Mouse (Mus musculus): ENCODE results near the gene Frg2f1. TPM values are rescaled to one million over a fixed set of nuclear protein-coding genes. Genes with fewer than 3 reads are reported as not detected.
A peak's percentile ranks its signal among the peaks of the same experiment; 100 is the strongest.

Frg2f1 gene
- polyA plus RNA-seq, 1 experiment = 7.6 TPM

GRCm38 (mm10) chr4:119531813-119532212, 7.5 kb downstream of the Frg2f1 start:
- no peaks in the 10 kb centered on the region for H3K4me1 ChIP-seq (ENCODE audit: control insufficient read depth, insufficient read depth, low read length)
- H3K36me3 ChIP-seq (ENCODE audit: control insufficient read depth, insufficient read depth, low read length) = no peaks in the 10 kb centered on the region
- H3K27me3 ChIP-seq (replicated peaks; ENCODE audit: control insufficient read depth, insufficient read depth, low read length) = no peaks in the 10 kb centered on the region
- WGBS = 77% methylated on average over 2 of the region's 2 CpGs
- DNase-seq = peak; percentile 41
- H3K27ac ChIP-seq (ENCODE audit: insufficient read depth, low read depth, low read length) = no peak overlapping the region
- no peak overlapping the region for H3K4me3 ChIP-seq (ENCODE audit: insufficient read depth, low read depth, low read length)
- no peak for TF ChIP-seq CTCF (conservative IDR thresholded peaks at IDR 0.05; ENCODE audit: insufficient read depth, insufficient read length, low read depth, low read length)
- no peak for TF ChIP-seq POLR2A (IDR thresholded peaks at IDR 0.05; ENCODE audit: low read depth, low read length)

GRCm38 (mm10) chr4:119526329-119526845, 12.9 kb downstream of the Frg2f1 start:
- TF ChIP-seq POLR2A (IDR thresholded peaks at IDR 0.05; ENCODE audit: low read depth, low read length) = no peak
- no peak for TF ChIP-seq CTCF (conservative IDR thresholded peaks at IDR 0.05; ENCODE audit: insufficient read depth, insufficient read length, low read depth, low read length)
- no peak for DNase-seq
- H3K4me3 ChIP-seq (ENCODE audit: insufficient read depth, low read depth, low read length) = no peak overlapping the region
- H3K27ac ChIP-seq (ENCODE audit: insufficient read depth, low read depth, low read length) = no peak overlapping the region
- H3K36me3 ChIP-seq (ENCODE audit: control insufficient read depth, insufficient read depth, low read length) = no peaks in the 10 kb centered on the region
- no peaks in the 10 kb centered on the region for H3K27me3 ChIP-seq (replicated peaks; ENCODE audit: control insufficient read depth, insufficient read depth, low read length)
- no peaks in the 10 kb centered on the region for H3K4me1 ChIP-seq (ENCODE audit: control insufficient read depth, insufficient read depth, low read length)

GRCm38 (mm10) chr4:119524466-119524865, 14.9 kb downstream of the Frg2f1 start:
- Histone ChIP-seq H3K4me3 (ENCODE audit: insufficient read depth, low read depth, low read length) (no peak overlapping the region), H3K36me3 (ENCODE audit: control insufficient read depth, insufficient read depth, low read length) (no peaks in the 10 kb centered on the region), H3K27me3 (replicated peaks; ENCODE audit: control insufficient read depth, insufficient read depth, low read length) (no peaks in the 10 kb centered on the region), H3K4me1 (ENCODE audit: control insufficient read depth, insufficient read depth, low read length) (no peaks in the 10 kb centered on the region), H3K27ac (ENCODE audit: insufficient read depth, low read depth, low read length) (no peak overlapping the region)
- DNase-seq = no peak
- 86% methylated on average over 2 of the region's 2 CpGs for WGBS
- TF ChIP-seq POLR2A (IDR thresholded peaks at IDR 0.05; ENCODE audit: low read depth, low read length) (no peak), CTCF (conservative IDR thresholded peaks at IDR 0.05; ENCODE audit: insufficient read depth, insufficient read length, low read depth, low read length) (no peak)

- WGBS = 65% methylated on average over 1 of the region's 1 CpGs
- H3K4me3 ChIP-seq (ENCODE audit: insufficient read depth, low read depth, low read length) = no peak overlapping the region
- DNase-seq = no peak
- TF ChIP-seq POLR2A (IDR thresholded peaks at IDR 0.05; ENCODE audit: low read depth, low read length) (no peak), CTCF (conservative IDR thresholded peaks at IDR 0.05; ENCODE audit: insufficient read depth, insufficient read length, low read depth, low read length) (no peak)
- H3K27me3 ChIP-seq (replicated peaks; ENCODE audit: control insufficient read depth, insufficient read depth, low read length) = no peaks in the 10 kb centered on the region
- no peaks in the 10 kb centered on the region for H3K36me3 ChIP-seq (ENCODE audit: control insufficient read depth, insufficient read depth, low read length)
- no peaks in the 10 kb centered on the region for H3K4me1 ChIP-seq (ENCODE audit: control insufficient read depth, insufficient read depth, low read length)
- H3K27ac ChIP-seq (ENCODE audit: insufficient read depth, low read depth, low read length) = no peak overlapping the region
These were observed 15.3 kb downstream of the Frg2f1 start for GRCm38 (mm10) chr4:119524010-119524409.

- no peaks in the 10 kb centered on the region for H3K36me3 ChIP-seq (ENCODE audit: control insufficient read depth, insufficient read depth, low read length)
- H3K27ac ChIP-seq (ENCODE audit: insufficient read depth, low read depth, low read length) = no peak overlapping the region
- H3K4me3 ChIP-seq (ENCODE audit: insufficient read depth, low read depth, low read length) = no peak overlapping the region
- TF ChIP-seq POLR2A (IDR thresholded peaks at IDR 0.05; ENCODE audit: low read depth, low read length) = no peak
- TF ChIP-seq CTCF (conservative IDR thresholded peaks at IDR 0.05; ENCODE audit: insufficient read depth, insufficient read length, low read depth, low read length) = no peak
- no peaks in the 10 kb centered on the region for H3K27me3 ChIP-seq (replicated peaks; ENCODE audit: control insufficient read depth, insufficient read depth, low read length)
- DNase-seq = no peak
- 74% methylated on average over 4 of the region's 4 CpGs for WGBS
- H3K4me1 ChIP-seq (ENCODE audit: control insufficient read depth, insufficient read depth, low read length) = no peaks in the 10 kb centered on the region
These were observed 15.8 kb downstream of the Frg2f1 start for GRCm38 (mm10) chr4:119523575-119523974.

GRCm38 (mm10) chr4:119512731-119513141, 26.6 kb downstream of the Frg2f1 start:
- Histone ChIP-seq H3K4me1 (ENCODE audit: control insufficient read depth, insufficient read depth, low read length) (no peaks in the 10 kb centered on the region), H3K27me3 (replicated peaks; ENCODE audit: control insufficient read depth, insufficient read depth, low read length) (no peaks in the 10 kb centered on the region), H3K4me3 (ENCODE audit: insufficient read depth, low read depth, low read length) (no peak overlapping the region), H3K27ac (ENCODE audit: insufficient read depth, low read depth, low read length) (no peak overlapping the region), H3K36me3 (ENCODE audit: control insufficient read depth, insufficient read depth, low read length) (no peaks in the 10 kb centered on the region)
- 63% methylated on average over 3 of the region's 3 CpGs for whole genome bisulfite sequencing
- TF ChIP-seq CTCF (conservative IDR thresholded peaks at IDR 0.05; ENCODE audit: insufficient read depth, insufficient read length, low read depth, low read length) = no peak
- no peak for DNase-seq

GRCm38 (mm10) chr4:119511591-119511990, 27.7 kb downstream of the Frg2f1 start:
- no peak for DNase-seq
- H3K27ac ChIP-seq (ENCODE audit: insufficient read depth, low read depth, low read length) = no peak overlapping the region
- TF ChIP-seq POLR2A (IDR thresholded peaks at IDR 0.05; ENCODE audit: low read depth, low read length) (no peak), CTCF (conservative IDR thresholded peaks at IDR 0.05; ENCODE audit: insufficient read depth, insufficient read length, low read depth, low read length) (no peak)
- H3K36me3 ChIP-seq (ENCODE audit: control insufficient read depth, insufficient read depth, low read length) = no peaks in the 10 kb centered on the region
- H3K4me1 ChIP-seq (ENCODE audit: control insufficient read depth, insufficient read depth, low read length) = no peaks in the 10 kb centered on the region
- WGBS = 81% methylated on average over 2 of the region's 2 CpGs
- H3K4me3 ChIP-seq (ENCODE audit: insufficient read depth, low read depth, low read length) = no peak overlapping the region
- no peaks in the 10 kb centered on the region for H3K27me3 ChIP-seq (replicated peaks; ENCODE audit: control insufficient read depth, insufficient read depth, low read length)
